Mouse (Mus musculus): Measurements from ENCODE around the gene Zfp821.

GRCm38 (mm10) chr8:109675896-109676643, 29.3 kb upstream of the Zfp821 start:
- TF ChIP-seq CTCF (IDR thresholded peaks at IDR 0.05; ENCODE audit: insufficient read depth, low read length) (no peak), POLR2A (IDR thresholded peaks at IDR 0.05; ENCODE audit: borderline replicate concordance, extremely low read depth, low read depth, low read length) (no peak)

Measured in lung, adult 2 months (tissue).